Comparison of ENCODE assay signal across 8 mouse cellular contexts in genomic region chrX:70161011-70161410, GRCm38 (mm10).
DNase-seq lines count a peak whose midpoint lies in the region; ATAC-seq and TF ChIP-seq lines count a peak whose summit lies in the region.

No protein-coding gene starts in this region.

- peak; percentile 24 to 43 for DNase-seq in heart, postnatal 10 days
- DNase-seq in heart, adult 8-10 months (ENCODE audit: low spot score) = no peak
- DNase-seq in MEL (ENCODE audit: low read depth, low spot score) = peak; percentile 2
- DNase-seq in cerebellum, adult 8-10 months = peak; percentile 3
- DNase-seq in kidney, postnatal 4 days = peak; percentile 5 to 27
- DNase-seq in spleen, postnatal 4 days (ENCODE audit: low spot score in 2 of 2) = no peak

- ATAC-seq in midbrain, embryonic 15.5 days (replicated peaks) = peak; percentile 74; the same call in 1 of the 2 replicates
- no peak for ATAC-seq in erythroblast, adult 5-6 weeks (replicated peaks; ENCODE audit: low FRiP score, poor library complexity, severe bottlenecking)

- no peaks in the 10 kb centered on the region for H3K36me3 ChIP-seq in MEL (ENCODE audit: control insufficient read depth in 1 of 2, insufficient read depth in 2 of 2, low read length in 2 of 2)
- no peaks in the 10 kb centered on the region for H3K36me3 ChIP-seq in midbrain, embryonic 15.5 days (replicated peaks)

- intact Hi-C loops in heart, postnatal 10 days (cut with DNase I) = loop anchor here (2.0 kb wide), 2 partner anchors 1210 to 1322 kb away; no protein-coding TSS in a partner anchor

- no peaks in the 10 kb centered on the region for H3K79me2 ChIP-seq in MEL (ENCODE audit: control insufficient read depth, insufficient read depth, low read length, poor library complexity)

- TF ChIP-seq EP300 in MEL (IDR thresholded peaks at IDR 0.05; ENCODE audit: low read depth in 1 of 2, low read length in 2 of 2) = no peak

- H3K9ac ChIP-seq in MEL (ENCODE audit: control insufficient read depth, low read depth, low read length, poor library complexity, severe bottlenecking) = no peak overlapping the region
- H3K9ac ChIP-seq in midbrain, embryonic 15.5 days = no peak overlapping the region

- H3K9me3 ChIP-seq in MEL (replicated peaks; ENCODE audit: insufficient read depth, low read length) = no peaks in the 10 kb centered on the region
- H3K9me3 ChIP-seq in midbrain, embryonic 15.5 days = no peaks in the 10 kb centered on the region

- peak; percentile 14 for TF ChIP-seq RAD21 in MEL (IDR thresholded peaks at IDR 0.05; ENCODE audit: low read depth, low read length)

- H3K4me3 ChIP-seq in MEL (ENCODE audit: control insufficient read depth in 1 of 2, insufficient read depth in 1 of 2, low read depth in 2 of 2, low read length in 2 of 2) = no peak overlapping the region
- no peak overlapping the region for H3K4me3 ChIP-seq in midbrain, embryonic 15.5 days

- TF ChIP-seq CTCF in MEL (IDR thresholded peaks at IDR 0.05 in 2 of 3, conservative IDR thresholded peaks at IDR 0.05 in 1 of 3; ENCODE audit: control insufficient read depth in 1 of 3, insufficient read depth in 1 of 3, low read depth in 2 of 3, low read length in 3 of 3, poor library complexity in 1 of 3, severe bottlenecking in 1 of 3) = peak in 1 of 3 experiments; percentile 26; a peak in 2 of 6 replicates

- H3K4me2 ChIP-seq in midbrain, embryonic 15.5 days = no peak overlapping the region

- TF ChIP-seq POLR2A in MEL (IDR thresholded peaks at IDR 0.05; ENCODE audit: control insufficient read depth in 1 of 2, insufficient read depth in 1 of 2, low read depth in 1 of 2, low read length in 2 of 2, poor library complexity in 1 of 2) = no peak

- H3K27ac ChIP-seq in MEL (ENCODE audit: control insufficient read depth, low read depth, low read length) = no peak overlapping the region
- no peak overlapping the region for H3K27ac ChIP-seq in midbrain, embryonic 15.5 days

- 16% methylated on average over 4 of the region's 4 CpGs for WGBS in midbrain, embryonic 15.5 days

- no peaks in the 10 kb centered on the region for H3K4me1 ChIP-seq in MEL (ENCODE audit: control insufficient read depth in 1 of 2, insufficient read depth in 2 of 2, low read length in 2 of 2)
- H3K4me1 ChIP-seq in midbrain, embryonic 15.5 days = no peaks in the 10 kb centered on the region

- H3K27me3 ChIP-seq in MEL (ENCODE audit: control insufficient read depth in 1 of 2, insufficient read depth in 2 of 2, low read length in 2 of 2) = no peaks in the 10 kb centered on the region
- H3K27me3 ChIP-seq in midbrain, embryonic 15.5 days (replicated peaks) = no peaks in the 10 kb centered on the region

TF ChIP-seq in MEL, 35 proteins besides CTCF, POLR2A, EP300 and RAD21:
- TF ChIP-seq MAFK (IDR thresholded peaks at IDR 0.05; ENCODE audit: borderline replicate concordance, low read depth, low read length) = no peak
- TF ChIP-seq SMC3 (IDR thresholded peaks at IDR 0.05; ENCODE audit: low read depth, low read length) = peak; percentile 37

Comparison
In these comparisons a context has a peak if more than half of its experiments do, and no peak if none do; other contexts are left out.
1. DNase-seq: peak in heart, postnatal 10 days (2 of 2), MEL (single experiment), cerebellum, adult 8-10 months (single experiment) and kidney, postnatal 4 days (2 of 2); none in heart, adult 8-10 months (single experiment) and spleen, postnatal 4 days (0 of 2).